Mouse (Mus musculus): ENCODE measurements around the gene Lrrc25.

Gene Lrrc25

GRCm38 (mm10) chr8:70598722-70599121 lies 17.2 kb upstream of the Lrrc25 start:
- in situ Hi-C loops (cut with MseI, MboI): no loop called here

GRCm38 (mm10) chr8:70599507-70600290 lies 16.3 kb upstream of the Lrrc25 start:
- in situ Hi-C loops (cut with MseI, MboI): no loop called here

- in situ Hi-C loops (cut with MseI, MboI): no loop called here
Observed at GRCm38 (mm10) chr8:70600473-70601270, 15.3 kb upstream of the Lrrc25 start.

- in situ Hi-C loops (cut with MseI, MboI): no loop called here
Observed at GRCm38 (mm10) chr8:70601271-70601649, 14.7 kb upstream of the Lrrc25 start.

GRCm38 (mm10) chr8:70602139-70602811 lies 13.7 kb upstream of the Lrrc25 start:
- in situ Hi-C loops (cut with MseI, MboI): no loop called here

- in situ Hi-C loops (cut with MseI, MboI): no loop called here
Observed at GRCm38 (mm10) chr8:70604558-70604957, 11.4 kb upstream of the Lrrc25 start.

GRCm38 (mm10) chr8:70605871-70606779 lies 9.8 kb upstream of the Lrrc25 start:
- in situ Hi-C loops (cut with MseI, MboI): no loop called here

- in situ Hi-C loops (cut with MseI, MboI): no loop called here
Observed at GRCm38 (mm10) chr8:70606780-70607602, 9.0 kb upstream of the Lrrc25 start.

- in situ Hi-C loops (cut with MseI, MboI): no loop called here
Observed at GRCm38 (mm10) chr8:70607603-70607897, 8.4 kb upstream of the Lrrc25 start.

- in situ Hi-C loops (cut with MseI, MboI): no loop called here
Observed at GRCm38 (mm10) chr8:70607898-70608748, 7.8 kb upstream of the Lrrc25 start.

- in situ Hi-C loops (cut with MseI, MboI): no loop called here
Observed at GRCm38 (mm10) chr8:70608749-70609367, 7.1 kb upstream of the Lrrc25 start, which contains the start of gene Ssbp4. Gene Ssbp4 (minus strand): TSS chr8:70608872.

GRCm38 (mm10) chr8:70609368-70609848 lies 6.5 kb upstream of the Lrrc25 start:
- in situ Hi-C loops (cut with MseI, MboI): no loop called here

GRCm38 (mm10) chr8:70609849-70610795 lies 5.8 kb upstream of the Lrrc25 start:
- in situ Hi-C loops (cut with MseI, MboI): loop anchor here in 1 of 2 experiments (5.0 kb wide), 1 partner anchor 42 kb away; no protein-coding TSS in a partner anchor

GRCm38 (mm10) chr8:70610796-70611771 lies 4.9 kb upstream of the Lrrc25 start:
- in situ Hi-C loops (cut with MseI, MboI): loop anchor here in 1 of 2 experiments (5.0 kb wide), 1 partner anchor 41 kb away; no protein-coding TSS in a partner anchor

GRCm38 (mm10) chr8:70611849-70612248 lies 4.1 kb upstream of the Lrrc25 start:
- in situ Hi-C loops (cut with MseI, MboI): loop anchor here in 1 of 2 experiments (5.0 kb wide), 1 partner anchor 40 kb away; no protein-coding TSS in a partner anchor

GRCm38 (mm10) chr8:70613763-70614162 lies 2.2 kb upstream of the Lrrc25 start:
- in situ Hi-C loops (cut with MseI, MboI): loop anchor here in 1 of 2 experiments (5.0 kb wide), 1 partner anchor 39 kb away; no protein-coding TSS in a partner anchor
